Mouse (Mus musculus) central nervous system, embryonic 18 days (tissue): Measurements from ENCODE around the gene Gm15107. TPM values are rescaled to one million over a fixed set of nuclear protein-coding genes. Genes with fewer than 3 reads are reported as not detected.

ENCODE experiments used
- polyA plus RNA-seq: library from polyadenylated mRNA; depleted of rRNA; stranded (reverse); fragments of >200 nt; gene quantifications from 2 replicates; pipeline ENCODE4 v1.2.3, GENCODE M21; 2012; rRNA removed

Gm15107 gene
- polyA plus RNA-seq: not detected in 2 replicates

GRCm38 (mm10) chrX:148180424-148180823 is at the start of gene Gm15107:
Gm15107 (plus strand) TSS chrX:148180724.

Other genes starting within 250 kb of the Gm15107 start
- gene Gm15080, start 187.7 kb upstream of the Gm15107 start, polyA plus RNA-seq: not detected in 2 replicates